Mouse (Mus musculus) cerebellum, adult 2 months (tissue): Measurements from ENCODE around the gene Camkv. TPM values are rescaled to one million over a fixed set of nuclear protein-coding genes. Genes with fewer than 3 reads are reported as not detected.

Experiments used
- DNase-seq, 2 experiments: peaks; one replicate each; pipeline ENCODE4 v3.0.0; 2021
- H3K27ac ChIP-seq: fragments of 200-500 bp; 2 replicates; pipeline ENCODE4 v1.5.1; 2012; ENCODE audit warnings: low read length, control low read depth, inconsistent platforms; ENCODE audit not compliant: insufficient read depth
- H3K27me3 ChIP-seq: fragments of 200-500 bp; 2 replicates; pipeline ENCODE4 v1.6.1; 2012; ENCODE audit warnings: inconsistent platforms, mild to moderate bottlenecking, low read length, moderate library complexity; ENCODE audit not compliant: control insufficient read depth, insufficient read depth
- H3K4me1 ChIP-seq: fragments of 200-500 bp; 2 replicates; pipeline ENCODE4 v1.6.1; 2011; ENCODE audit warnings: low read length; ENCODE audit not compliant: control insufficient read depth, insufficient read depth
- H3K4me3 ChIP-seq: fragments of 200-500 bp; replicated peaks from 2 replicates; pipeline ENCODE3; 2011; ENCODE audit warnings: mild to moderate bottlenecking, low read depth, low read length, control low read depth; ENCODE audit not compliant: insufficient read depth
- CTCF ChIP-seq: fragments of 200-500 bp; IDR thresholded peaks from 2 replicates; pipeline ENCODE4 v1.5.1; 2011; ENCODE audit warnings: low read depth, mild to moderate bottlenecking, control low read depth, low read length, moderate library complexity, borderline replicate concordance; ENCODE audit not compliant: insufficient read depth
- POLR2A ChIP-seq: fragments of 200-500 bp; IDR thresholded peaks from 2 replicates; pipeline ENCODE4 v1.6.1; 2011; ENCODE audit warnings: low read length, control low read depth, borderline replicate concordance; ENCODE audit not compliant: insufficient read depth
- WGBS: fragments of 180-500 bp; shearing (Covaris S2); methylation state at CpG from one replicate; pipeline ENCODE4 v1.1.7; 2018; 5-methylcytosine and 5-hydroxymethylcytosine counted together
- polyA plus RNA-seq: library from polyadenylated mRNA; depleted of rRNA; stranded (reverse); fragments of >200 nt; gene quantifications from 2 replicates; pipeline ENCODE4 v1.2.3, GENCODE M21; 2012; rRNA removed

Gene Camkv
- 20.2 and 25.1 TPM in 2 replicates for polyA plus RNA-seq

DNA sequence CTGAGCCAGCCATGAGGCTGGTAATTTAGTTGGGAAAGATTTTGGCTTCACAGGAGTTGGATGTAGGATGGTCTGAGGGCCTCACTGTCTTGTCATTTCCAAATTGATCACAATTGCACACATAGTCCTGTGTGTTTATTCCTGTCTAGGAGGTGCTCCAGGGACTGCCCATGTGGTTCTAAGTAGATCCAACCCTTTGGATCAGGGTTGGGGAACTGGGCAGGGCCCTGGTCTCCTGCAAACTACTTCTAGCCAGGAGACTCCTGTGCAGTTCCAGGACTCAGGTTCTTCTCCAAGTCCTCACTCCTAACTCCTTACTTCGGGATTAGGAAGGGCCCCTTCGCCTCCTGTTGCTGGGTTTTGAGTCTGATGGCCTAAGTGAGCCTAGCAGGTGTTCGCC is at the start of gene Camkv:
Camkv (plus strand) TSS at position 301 of the 400 bp plus-strand sequence.
- Histone ChIP-seq H3K4me3 (peak within 1 kb of the TSS; percentile 44), H3K27me3 (no peaks in the 10 kb centered on the region), H3K4me1 (peaks cover 3% of the 10 kb centered on the region), H3K27ac (no peak within 1 kb of the TSS)
- WGBS = 26% methylated on average over 3 of the region's 3 CpGs
- no peak for DNase-seq
- TF ChIP-seq CTCF (no peak), POLR2A (no peak)

GRCm38 (mm10) chr9:107887804-107888266 is 47.6 kb upstream of the Camkv start, which contains the start of gene Mon1a:
TSS of gene Mon1a (plus strand) at chr9:107888151.
- under 1% methylated on average over 28 of the region's 28 CpGs for WGBS
- peak within 1 kb of the TSS; percentile 97 for H3K4me3 ChIP-seq
- peak; percentile 91 to 95 for DNase-seq
- H3K27me3 ChIP-seq = no peaks in the 10 kb centered on the region
- H3K27ac ChIP-seq = peak within 1 kb of the TSS; percentile 84; the same call in 1 of the 2 replicates
- H3K4me1 ChIP-seq = no peaks in the 10 kb centered on the region
- TF ChIP-seq POLR2A (peak; percentile 63; the same call in 1 of the 2 replicates), CTCF (no peak)

GRCm38 (mm10) chr9:107888267-107888850 is 47.1 kb upstream of the Camkv start:
- Histone ChIP-seq H3K27me3 (no peaks in the 10 kb centered on the region), H3K4me3 (peak overlapping the region; percentile 97), H3K27ac (peak overlapping the region; percentile 84; the same call in 1 of the 2 replicates), H3K4me1 (no peaks in the 10 kb centered on the region)
- no peak for TF ChIP-seq POLR2A
- no peak for TF ChIP-seq CTCF
- under 1% methylated on average over 18 of the region's 18 CpGs for WGBS
- DNase-seq = peak in 1 of 2 experiments; percentile 40

GRCm38 (mm10) chr9:107890260-107890659 is 45.2 kb upstream of the Camkv start:
- no peak for DNase-seq
- WGBS = 88% methylated on average over 6 of the region's 6 CpGs
- H3K27ac ChIP-seq = no peak overlapping the region
- H3K4me1 ChIP-seq = no peaks in the 10 kb centered on the region
- no peak for TF ChIP-seq CTCF
- TF ChIP-seq POLR2A = no peak
- H3K4me3 ChIP-seq = no peak overlapping the region
- no peaks in the 10 kb centered on the region for H3K27me3 ChIP-seq

DNA sequence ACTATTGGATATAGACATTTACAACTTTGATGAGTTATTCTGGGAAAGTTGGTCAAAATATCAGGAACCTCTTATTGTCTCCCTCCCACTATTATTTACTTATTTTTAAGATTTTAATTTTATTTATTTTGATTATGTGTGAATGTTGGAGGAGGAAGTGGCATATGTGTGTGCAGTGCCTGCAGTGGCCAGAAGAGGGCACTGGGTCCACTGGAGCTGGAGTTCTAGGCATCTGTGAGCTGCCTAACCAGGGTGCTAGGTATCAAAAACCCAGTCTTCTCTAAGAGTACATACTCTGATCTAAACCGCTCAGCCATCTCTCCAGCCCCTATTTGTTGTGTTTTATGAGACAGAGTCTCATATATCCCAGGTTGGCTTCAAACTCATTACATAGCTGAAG is 44.5 kb upstream of the Camkv start:
- Histone ChIP-seq H3K27me3 (no peaks in the 10 kb centered on the region), H3K4me1 (no peaks in the 10 kb centered on the region), H3K4me3 (no peak overlapping the region), H3K27ac (no peak overlapping the region)
- TF ChIP-seq POLR2A (no peak), CTCF (peak; percentile 35; the same call in 1 of the 2 replicates)
- DNase-seq = no peak
- 100% methylated on average over 1 of the region's 1 CpGs for WGBS

DNA sequence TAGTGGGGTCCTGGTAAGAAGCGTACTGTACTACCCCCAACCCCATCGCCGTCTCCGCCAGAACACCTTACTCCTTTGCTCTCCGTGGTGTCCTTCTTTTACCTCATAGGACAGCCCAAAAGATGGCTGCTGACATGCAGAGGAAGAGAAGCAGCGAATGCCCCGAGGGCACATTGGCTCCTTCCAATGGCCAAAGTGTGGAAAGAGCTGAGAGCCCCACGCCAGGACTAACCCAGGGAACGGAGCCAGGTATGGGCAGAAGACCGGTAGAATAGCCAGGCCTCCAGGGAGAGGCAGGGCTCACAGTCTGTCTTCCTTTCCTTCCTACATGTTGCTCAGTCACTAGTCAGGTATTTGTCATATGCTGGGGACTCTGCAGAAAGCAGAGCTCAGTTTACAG is 36.9 kb upstream of the Camkv start:
- Histone ChIP-seq H3K4me3 (no peak overlapping the region), H3K4me1 (peaks cover 9% of the 10 kb centered on the region; the same call in 1 of the 2 replicates), H3K27me3 (no peaks in the 10 kb centered on the region), H3K27ac (no peak overlapping the region)
- DNase-seq = peak in 1 of 2 experiments; percentile 46
- WGBS = 59% methylated on average over 10 of the region's 10 CpGs
- TF ChIP-seq CTCF = no peak
- TF ChIP-seq POLR2A = no peak

GRCm38 (mm10) chr9:107899855-107900254 is 35.6 kb upstream of the Camkv start:
- no peak for DNase-seq
- H3K27me3 ChIP-seq = no peaks in the 10 kb centered on the region
- WGBS = 60% methylated on average over 12 of the region's 12 CpGs
- no peak overlapping the region for H3K27ac ChIP-seq
- no peak for TF ChIP-seq CTCF
- TF ChIP-seq POLR2A = no peak
- peaks cover 9% of the 10 kb centered on the region; the same call in 1 of the 2 replicates for H3K4me1 ChIP-seq
- no peak overlapping the region for H3K4me3 ChIP-seq
